Mouse (Mus musculus) MEL (cell line): ENCODE measurements around the gene Retsat.

ENCODE experiments used
- CHD2 ChIP-seq: IDR thresholded peaks from 2 replicates; pipeline ENCODE4 v1.6.1; 2011; ENCODE audit warnings: low read length, improper control_type of control experiment
- CTCF ChIP-seq, 3 experiments: IDR thresholded peaks in 2 of 3; conservative IDR thresholded peaks in 1 of 3; 2 replicates each; pipeline ENCODE4 v1.5.1; 2011 to 2012; ENCODE audit warnings: low read length in 3 of 3, low read depth in 2 of 3, mild to moderate bottlenecking in 2 of 3, improper control_type of control experiment in 1 of 3, inconsistent platforms in 1 of 3, mixed read lengths in 1 of 3, moderate library complexity in 1 of 3; ENCODE audit not compliant: control insufficient read depth in 1 of 3, insufficient read depth in 1 of 3, poor library complexity in 1 of 3, severe bottlenecking in 1 of 3
- JUND ChIP-seq: IDR thresholded peaks from 2 replicates; pipeline ENCODE4 v1.6.1; 2011; ENCODE audit warnings: low read depth, mild to moderate bottlenecking, improper control_type of control experiment, low read length
- ZKSCAN1 ChIP-seq: IDR thresholded peaks from 2 replicates; pipeline ENCODE4 v1.6.1; 2012; ENCODE audit warnings: low read depth, mild to moderate bottlenecking, inconsistent platforms, low read length, improper control_type of control experiment, moderate library complexity

DNA sequence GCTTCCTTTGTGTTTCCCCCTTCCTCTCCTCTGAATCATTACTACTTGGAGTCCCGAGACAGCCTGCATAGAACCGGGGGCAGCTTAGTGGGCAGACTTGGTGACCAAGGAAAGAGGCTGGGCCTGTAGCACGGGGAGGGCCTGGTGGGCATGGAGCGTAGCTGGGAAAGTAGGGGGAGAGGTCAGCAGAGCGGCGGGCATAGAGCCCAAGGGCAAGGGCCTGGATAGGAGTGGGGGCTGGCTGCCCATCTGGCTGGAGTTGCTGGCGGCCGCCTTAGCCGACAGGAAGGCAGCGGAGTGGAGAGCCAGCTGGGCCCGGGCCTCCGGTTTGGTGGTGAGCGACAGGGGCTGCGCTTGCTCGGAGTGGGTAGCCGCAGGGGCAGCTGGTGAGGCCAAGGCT is 29.0 kb downstream of the Retsat start:
- no peak for TF ChIP-seq CHD2
- TF ChIP-seq ZKSCAN1: no peak
- TF ChIP-seq CTCF (IDR thresholded peaks at IDR 0.05 in 2 of 3, conservative IDR thresholded peaks at IDR 0.05 in 1 of 3; ENCODE audit: control insufficient read depth in 1 of 3, insufficient read depth in 1 of 3, low read depth in 2 of 3, low read length in 3 of 3, poor library complexity in 1 of 3, severe bottlenecking in 1 of 3): no peak
- TF ChIP-seq JUND: no peak
